Mouse (Mus musculus): Measurements from ENCODE around the gene Bloc1s4.

GRCm38 (mm10) chr5:36713693-36714092 is 34.8 kb downstream of the Bloc1s4 start:
- TF ChIP-seq CTCF (conservative IDR thresholded peaks at IDR 0.05 in 1 of 2, IDR thresholded peaks at IDR 0.05 in 1 of 2; ENCODE audit: low read depth in 2 of 2, low read length in 2 of 2) (no peak), ZMIZ1 (IDR thresholded peaks at IDR 0.05; ENCODE audit: low read depth, low read length) (no peak), POLR2A (IDR thresholded peaks at IDR 0.05; ENCODE audit: low read depth, low read length) (no peak), TCF12 (IDR thresholded peaks at IDR 0.05; ENCODE audit: low read depth, low read length) (no peak), CHD2 (IDR thresholded peaks at IDR 0.05; ENCODE audit: low read length) (no peak), SIN3A (IDR thresholded peaks at IDR 0.05; ENCODE audit: low read length) (no peak), EP300 (IDR thresholded peaks at IDR 0.05; ENCODE audit: low read length) (no peak), ETS1 (conservative IDR thresholded peaks at IDR 0.05; ENCODE audit: low read depth, low read length) (no peak), MAFK (IDR thresholded peaks at IDR 0.05; ENCODE audit: insufficient replicate concordance, low read length) (no peak)
